In the genomic region with DNA sequence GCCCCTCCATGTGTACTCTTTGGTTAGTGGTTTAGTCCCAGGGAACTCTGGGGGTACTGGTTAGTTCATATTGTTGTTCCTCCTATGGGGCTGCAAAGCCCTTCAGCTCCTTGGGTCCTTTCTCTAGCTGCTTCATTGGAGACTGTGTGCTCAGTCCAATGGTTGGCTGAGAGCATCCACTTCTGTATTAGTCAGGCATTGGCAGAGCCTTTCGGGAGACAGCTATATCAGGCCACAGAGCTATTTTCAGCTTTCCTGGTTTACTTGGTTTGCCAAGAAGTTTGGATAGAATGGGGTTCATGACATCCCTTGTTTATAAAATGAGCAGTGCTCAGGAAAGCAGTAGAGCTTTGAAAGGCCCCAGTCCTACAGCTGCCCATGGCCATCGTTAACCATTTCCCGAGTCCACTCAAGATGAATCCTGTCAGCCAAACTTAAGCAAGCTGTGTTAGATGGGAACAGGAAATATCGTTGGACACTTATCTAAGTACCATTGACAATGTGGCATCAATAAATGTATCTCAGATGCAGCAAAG, we compare ENCODE assay signal across 11 mouse cellular contexts.
"Had no signal": no experiment of that assay in that cellular context is flagged by ENCODE, and none has a peak within 500 bp of the region (broad histone marks: within the 10 kb centered on the region; RNA-seq: fewer than 3 reads in every experiment).

No protein-coding gene starts in this region.

- H3K9me3 ChIP-seq: kidney, embryonic 15.5 days; limb, embryonic 10.5 days; liver, embryonic 13.5 days; midbrain, embryonic 12.5 days had no signal

- DNase-seq: kidney, adult 2 months; kidney, postnatal 14 days; liver, embryonic 13.5 days; liver, postnatal 0 days; right cerebral cortex, adult 18-20 months; spleen, adult 18-20 months; thymus, postnatal 36 days had no signal

- ATAC-seq: inflammation-experienced regulatory T-cells, adult 6 months; liver, postnatal 0 days had no signal

- H3K4me3 ChIP-seq: kidney, embryonic 15.5 days; limb, embryonic 10.5 days; liver, embryonic 13.5 days; midbrain, embryonic 12.5 days had no signal

- H3K27ac ChIP-seq: kidney, embryonic 15.5 days; limb, embryonic 10.5 days; liver, embryonic 13.5 days; midbrain, embryonic 12.5 days had no signal

- H3K4me1 ChIP-seq: kidney, embryonic 15.5 days; limb, embryonic 10.5 days; liver, embryonic 13.5 days; midbrain, embryonic 12.5 days had no signal

- H3K4me2 ChIP-seq: kidney, embryonic 15.5 days; liver, embryonic 13.5 days; midbrain, embryonic 12.5 days had no signal

- H3K9ac ChIP-seq: kidney, embryonic 15.5 days; liver, embryonic 13.5 days; liver, postnatal 0 days; midbrain, embryonic 12.5 days had no signal

- H3K27me3 ChIP-seq: kidney, embryonic 15.5 days; liver, embryonic 13.5 days; midbrain, embryonic 12.5 days had no signal

- H3K36me3 ChIP-seq: kidney, embryonic 15.5 days; limb, embryonic 10.5 days; liver, embryonic 13.5 days; midbrain, embryonic 12.5 days had no signal
